Mouse (Mus musculus) lung, embryonic 15.5 days (tissue): ENCODE measurements around the gene Kifc1. TPM values are rescaled to one million over a fixed set of nuclear protein-coding genes. Genes with fewer than 3 reads are reported as not detected.
"Not testable (repeated sequence)": the region's sequence is repeated elsewhere in the genome, so short reads cannot be mapped to it uniquely, and the experiment has no call there.

Experiments
- ATAC-seq: fragments of 200-750 bp; cut with Nextera tagmentation; 2 replicates; pipeline ENCODE4 v1.8.0; 2017; ENCODE audit warnings: moderate number of reproducible peaks, borderline replicate concordance; ENCODE audit not compliant: low FRiP score, low TSS enrichment; ENCODE audit errors: extremely low read depth
- H3K27ac ChIP-seq: fragments of 300-500 bp; sonication (generic); 2 replicates; pipeline ENCODE4 v1.5.1; 2015; ENCODE audit warnings: moderate library complexity, mild to moderate bottlenecking, inconsistent platforms
- H3K27me3 ChIP-seq: fragments of 300-500 bp; sonication (generic); 2 replicates; pipeline ENCODE4 v1.6.1; 2015; ENCODE audit warnings: inconsistent platforms
- H3K36me3 ChIP-seq: fragments of 300-500 bp; sonication (generic); 2 replicates; pipeline ENCODE4 v1.6.1; 2015; ENCODE audit warnings: inconsistent platforms
- H3K4me1 ChIP-seq: fragments of 300-500 bp; sonication (generic); 2 replicates; pipeline ENCODE4 v1.6.1; 2015; ENCODE audit warnings: inconsistent platforms
- H3K4me2 ChIP-seq: fragments of 300-500 bp; sonication (generic); 2 replicates; pipeline ENCODE4 v1.6.1; 2015; ENCODE audit warnings: inconsistent platforms, mild to moderate bottlenecking, moderate library complexity
- H3K4me3 ChIP-seq: fragments of 300-500 bp; sonication (generic); 2 replicates; pipeline ENCODE4 v1.5.1; 2015; ENCODE audit warnings: mild to moderate bottlenecking, inconsistent platforms
- H3K9ac ChIP-seq: fragments of 300-500 bp; sonication (generic); 2 replicates; pipeline ENCODE4 v1.6.1; 2015; ENCODE audit warnings: inconsistent platforms
- H3K9me3 ChIP-seq: fragments of 300-500 bp; sonication (generic); 2 replicates; pipeline ENCODE4 v1.6.1; 2016; ENCODE audit warnings: inconsistent platforms
- WGBS: fragments of 180-500 bp; shearing (Covaris S2); methylation state at CpG from one replicate; pipeline ENCODE4 v1.1.7; 2015; 5-methylcytosine and 5-hydroxymethylcytosine counted together
- polyA plus RNA-seq: library from polyadenylated mRNA; unstranded; fragments of >200 nt; fragmentation: Nextera tagmentation; extraction: Ambion mirVana; gene quantifications from 2 replicates; pipeline ENCODE4 v1.2.1, GENCODE M21; 2015

Gene Kifc1
- polyA plus RNA-seq, 1 experiment from 2014 or later, result 10.1 TPM

DNA sequence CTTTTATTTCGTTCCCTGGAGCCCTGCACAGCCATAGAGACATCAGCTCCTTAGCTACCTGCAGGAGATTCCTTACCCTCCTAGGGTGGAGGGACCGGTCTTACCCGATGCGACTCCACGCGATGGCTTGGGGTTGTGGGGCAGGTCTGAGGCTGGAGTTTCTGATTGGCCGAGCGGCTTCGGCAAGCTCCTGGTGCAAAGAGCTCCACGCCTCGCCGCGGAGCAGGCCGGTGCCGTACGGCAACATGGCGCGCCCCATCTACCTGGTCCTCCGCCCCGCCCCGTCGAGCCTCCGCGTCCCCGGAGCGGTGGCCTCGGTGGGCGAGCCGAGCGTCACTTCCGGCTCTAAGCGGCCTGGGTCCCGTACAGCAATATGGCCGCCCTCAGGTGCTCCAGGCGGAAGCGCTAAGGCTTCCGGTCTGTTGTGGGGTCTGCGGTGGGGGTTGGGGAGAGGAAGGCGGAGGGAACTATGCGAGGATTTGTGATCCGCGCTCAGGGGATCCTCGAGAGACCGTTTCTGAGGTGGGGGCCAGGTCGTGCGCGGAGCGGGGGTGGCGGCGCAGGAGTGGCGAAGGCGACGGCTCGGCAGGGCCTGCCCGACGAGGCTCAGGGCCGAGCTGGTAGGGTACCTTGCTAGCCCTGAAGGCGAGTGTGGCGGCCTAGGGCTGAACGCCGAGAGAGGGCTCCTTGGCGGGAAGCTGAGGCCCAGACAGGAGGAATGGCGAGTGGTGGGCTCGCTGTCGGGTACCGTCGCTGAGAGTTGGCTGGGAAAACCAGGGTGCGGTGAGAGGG is 18.8 kb upstream of the Kifc1 start, which contains the start of gene Daxx:
TSS of gene Daxx (plus strand) at position 338 of the 792 bp plus-strand sequence.
- H3K4me1 ChIP-seq, result peaks cover 19% of the 10 kb centered on the region
- under 1% methylated on average over 68 of the region's 68 CpGs for WGBS
- H3K4me3 ChIP-seq, result peak within 1 kb of the TSS; percentile 82
- no peaks in the 10 kb centered on the region for H3K27me3 ChIP-seq
- H3K9ac ChIP-seq, result peak within 1 kb of the TSS; percentile 86
- ATAC-seq, result peak; percentile 97
- no peaks in the 10 kb centered on the region for H3K9me3 ChIP-seq
- H3K36me3 ChIP-seq, result peaks cover 31% of the 10 kb centered on the region
- peak within 1 kb of the TSS; percentile 92 for H3K27ac ChIP-seq
- peak within 1 kb of the TSS; percentile 92 for H3K4me2 ChIP-seq

DNA sequence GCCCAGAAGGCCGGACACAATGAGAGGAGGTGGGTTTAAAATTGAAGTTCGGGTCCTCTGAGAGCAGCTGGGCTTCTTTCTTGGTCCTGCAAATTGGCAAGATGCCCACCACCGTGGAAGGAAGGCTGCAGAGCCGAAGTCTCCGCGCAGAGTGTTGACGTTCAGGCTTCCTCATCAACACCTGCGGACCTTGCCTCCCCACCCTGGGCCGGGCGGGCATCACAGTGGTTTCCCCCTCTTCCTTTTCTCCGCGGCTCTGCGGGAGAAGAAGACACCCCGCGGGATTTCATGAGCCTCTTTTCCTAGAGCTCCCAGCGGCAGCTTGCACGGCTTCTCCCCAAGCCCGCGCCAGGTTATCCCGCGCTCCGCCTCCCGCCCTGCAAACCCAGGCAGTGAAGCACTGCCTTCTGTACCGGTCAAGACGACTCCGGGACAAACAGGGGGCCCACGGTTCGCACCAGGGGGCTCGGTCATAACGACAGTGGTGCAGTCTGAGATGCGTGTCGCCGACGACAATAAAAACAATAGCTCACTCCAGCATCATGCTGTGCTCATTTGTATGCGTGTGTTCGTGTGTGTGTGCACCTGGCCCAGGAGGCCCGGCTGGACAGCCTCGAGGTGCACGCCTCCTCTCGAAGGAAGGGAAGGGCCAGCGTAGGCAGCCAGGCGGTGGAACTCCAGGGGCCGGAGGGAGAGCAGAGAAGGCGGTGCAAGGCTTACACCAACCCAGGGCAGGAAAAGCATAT is 18.0 kb upstream of the Kifc1 start:
- peak overlapping the region; percentile 92 for H3K4me2 ChIP-seq
- no peaks in the 10 kb centered on the region for H3K9me3 ChIP-seq
- H3K27me3 ChIP-seq, result no peaks in the 10 kb centered on the region
- H3K27ac ChIP-seq, result peak overlapping the region; percentile 92
- peaks cover 14% of the 10 kb centered on the region for H3K4me1 ChIP-seq
- H3K9ac ChIP-seq, result peak overlapping the region; percentile 53
- peak; percentile 3 for ATAC-seq
- H3K36me3 ChIP-seq, result peaks cover 23% of the 10 kb centered on the region
- under 1% methylated on average over 42 of the region's 44 CpGs for WGBS
- H3K4me3 ChIP-seq, result peak overlapping the region; percentile 82

DNA sequence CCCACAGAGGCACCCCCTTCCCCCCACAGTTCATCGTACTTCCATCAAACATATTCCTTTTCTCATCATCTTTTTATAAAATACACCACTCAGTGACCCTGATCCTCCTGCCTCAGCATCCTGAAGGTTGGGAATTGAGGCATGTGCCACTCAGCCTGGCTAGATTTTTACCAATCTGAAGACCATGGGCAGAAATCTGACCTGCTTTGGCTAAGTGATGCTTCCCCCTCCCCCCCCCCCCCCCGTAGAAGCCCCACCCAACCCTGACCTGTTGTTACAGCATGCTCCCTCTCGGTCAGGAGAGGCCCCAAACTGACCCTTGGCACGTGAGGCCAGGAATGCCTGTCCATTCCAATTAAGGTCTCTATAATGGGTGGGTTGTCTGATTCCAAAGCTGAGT is 14.4 kb upstream of the Kifc1 start, which contains the start of gene Platr17:
TSS of gene Platr17 (plus strand) at position 301 of the 400 bp plus-strand sequence.
- H3K4me2 ChIP-seq, H3K9me3 ChIP-seq, H3K4me1 ChIP-seq, H3K36me3 ChIP-seq, H3K27me3 ChIP-seq, H3K4me3 ChIP-seq, H3K9ac ChIP-seq, ATAC-seq, H3K27ac ChIP-seq: not testable (repeated sequence)
- WGBS, result 55% methylated on average over 3 of the region's 4 CpGs

DNA sequence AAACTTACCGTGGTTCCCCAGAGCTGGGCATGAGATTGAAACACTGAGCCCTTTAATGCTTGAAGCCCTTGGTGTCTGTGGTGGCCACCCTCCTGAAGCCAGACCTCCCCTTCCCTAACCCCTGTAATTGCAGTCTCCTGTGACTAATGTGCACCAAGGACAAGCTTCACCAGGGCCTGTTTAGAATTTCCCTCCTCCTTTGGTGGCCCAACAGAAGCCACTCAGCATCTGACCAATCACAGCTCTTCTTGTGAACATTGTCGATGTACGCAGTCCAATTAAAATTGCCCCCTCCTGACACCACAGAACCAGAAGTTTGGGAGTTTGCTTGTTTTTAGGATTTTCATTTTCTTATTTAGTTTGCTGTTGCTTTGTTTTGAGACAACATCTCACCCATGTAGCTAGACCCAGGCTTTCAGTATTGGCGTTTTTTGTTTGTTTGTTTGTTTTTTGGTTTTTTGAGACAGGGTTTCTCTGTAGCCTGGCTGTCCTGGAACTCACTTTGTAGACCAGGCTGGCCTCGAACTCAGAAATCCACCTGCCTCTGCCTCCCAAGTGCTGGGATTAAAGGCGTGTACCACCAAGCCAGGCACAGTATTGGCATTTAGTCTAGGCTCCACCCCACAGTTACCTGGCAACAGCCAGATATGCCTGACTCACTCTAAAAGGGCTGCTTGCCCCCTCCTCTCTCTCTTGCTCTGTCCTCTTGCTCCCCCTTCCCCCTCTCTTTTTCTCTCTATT is 13.6 kb upstream of the Kifc1 start:
- 66% methylated on average over 6 of the region's 6 CpGs for WGBS
- H3K27ac ChIP-seq, H3K4me2 ChIP-seq, H3K9me3 ChIP-seq, H3K27me3 ChIP-seq, H3K9ac ChIP-seq, ATAC-seq, H3K36me3 ChIP-seq, H3K4me1 ChIP-seq, H3K4me3 ChIP-seq: not testable (repeated sequence)

DNA sequence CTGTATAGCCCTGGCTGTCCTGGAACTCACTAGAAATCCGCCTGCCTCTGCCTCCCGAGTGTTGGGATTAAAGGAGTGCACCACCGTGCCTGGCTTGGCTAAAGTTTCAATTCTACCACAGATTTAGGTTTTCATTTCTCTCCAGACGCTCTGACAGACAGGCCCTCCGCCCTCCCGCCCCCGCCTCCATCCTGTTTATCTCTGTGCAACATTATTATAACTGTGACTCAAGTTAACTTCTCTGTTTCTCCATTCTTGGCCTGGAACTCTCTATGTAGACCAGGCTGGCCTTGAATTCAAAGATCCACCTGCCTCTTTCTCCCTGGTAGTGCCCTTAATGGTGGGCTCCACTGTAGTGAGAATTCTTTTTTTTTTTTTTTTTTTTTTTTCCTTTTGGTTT is 12.0 kb upstream of the Kifc1 start:
- 72% methylated on average over 7 of the region's 7 CpGs for WGBS
- no peak overlapping the region for H3K4me3 ChIP-seq
- H3K36me3 ChIP-seq, result no peaks in the 10 kb centered on the region
- no peak overlapping the region for H3K4me2 ChIP-seq
- no peaks in the 10 kb centered on the region for H3K9me3 ChIP-seq
- H3K4me1 ChIP-seq, result no peaks in the 10 kb centered on the region
- ATAC-seq, result no peak
- H3K27me3 ChIP-seq, result no peaks in the 10 kb centered on the region
- H3K27ac ChIP-seq, result no peak overlapping the region
- H3K9ac ChIP-seq, result no peak overlapping the region

DNA sequence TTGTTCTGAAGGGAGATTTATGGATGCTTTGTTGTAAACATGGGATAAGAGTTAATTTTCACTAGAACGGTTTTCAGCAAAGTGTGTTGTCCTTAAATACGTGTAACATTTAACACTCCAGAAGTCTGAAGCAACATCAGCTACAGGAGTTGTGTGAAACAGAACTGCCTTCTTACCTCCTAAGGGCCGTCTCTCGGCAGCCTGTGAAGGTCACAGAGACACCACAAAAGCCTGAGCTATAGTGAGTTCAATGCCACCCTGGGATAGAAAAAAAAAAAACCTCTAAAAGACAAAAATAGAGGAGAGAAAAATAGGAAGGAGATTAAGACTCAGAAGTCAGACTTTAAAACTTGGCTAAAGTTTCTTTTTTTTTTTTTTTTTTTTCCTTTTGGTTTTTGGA is 11.6 kb upstream of the Kifc1 start:
- ATAC-seq, result no peak
- Histone ChIP-seq H3K9me3 (no peaks in the 10 kb centered on the region), H3K4me3 (no peak overlapping the region), H3K27me3 (no peaks in the 10 kb centered on the region), H3K4me2 (no peak overlapping the region), H3K36me3 (no peaks in the 10 kb centered on the region), H3K4me1 (no peaks in the 10 kb centered on the region), H3K27ac (no peak overlapping the region), H3K9ac (no peak overlapping the region)
- 57% methylated on average over 4 of the region's 4 CpGs for WGBS

DNA sequence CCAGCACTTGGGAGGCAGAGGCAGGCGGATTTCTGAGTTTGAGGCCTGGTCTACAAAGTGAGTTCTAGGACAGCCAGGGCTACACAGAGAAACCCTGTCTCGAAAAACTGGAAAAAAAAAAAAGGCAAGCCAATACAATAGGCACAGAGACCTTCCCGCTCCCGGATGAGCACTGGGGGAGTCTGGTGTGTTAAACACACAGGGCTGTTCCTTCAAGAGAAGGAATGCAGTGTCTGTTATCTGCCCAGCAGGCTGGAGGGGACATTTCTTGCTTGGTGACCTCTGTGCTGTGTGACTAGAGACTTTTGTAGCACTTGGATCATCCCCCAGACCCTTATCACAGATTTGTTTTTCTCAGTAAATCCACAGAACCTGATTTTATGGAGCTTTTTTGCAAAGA is 11.2 kb upstream of the Kifc1 start:
- Histone ChIP-seq H3K27me3 (no peaks in the 10 kb centered on the region), H3K4me1 (no peaks in the 10 kb centered on the region), H3K4me3 (no peak overlapping the region), H3K9me3 (no peaks in the 10 kb centered on the region), H3K27ac (no peak overlapping the region), H3K36me3 (no peaks in the 10 kb centered on the region), H3K9ac (no peak overlapping the region), H3K4me2 (no peak overlapping the region)
- WGBS, result 68% methylated on average over 4 of the region's 4 CpGs
- ATAC-seq, result no peak

DNA sequence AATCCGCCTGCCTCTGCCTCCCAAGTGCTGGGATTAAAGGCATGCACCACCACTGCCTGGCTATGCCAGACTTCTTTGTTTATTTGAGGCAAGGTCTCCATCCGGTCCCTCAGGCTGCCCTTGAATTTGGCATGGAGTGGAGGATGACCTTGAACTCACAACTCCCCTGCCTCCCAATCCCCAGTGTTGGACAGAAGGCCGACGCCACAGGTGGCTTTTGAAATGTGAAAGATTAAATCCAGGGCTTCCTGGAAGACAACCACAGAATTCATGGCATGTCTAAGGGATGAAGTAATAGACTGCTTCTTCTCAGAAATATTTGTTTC is 10.5 kb upstream of the Kifc1 start:
- Histone ChIP-seq H3K36me3 (no peaks in the 10 kb centered on the region), H3K4me1 (no peaks in the 10 kb centered on the region), H3K9me3 (no peaks in the 10 kb centered on the region), H3K27ac (no peak overlapping the region), H3K9ac (no peak overlapping the region), H3K27me3 (no peaks in the 10 kb centered on the region), H3K4me2 (no peak overlapping the region), H3K4me3 (no peak overlapping the region)
- 77% methylated on average over 4 of the region's 4 CpGs for WGBS
- ATAC-seq, result no peak

DNA sequence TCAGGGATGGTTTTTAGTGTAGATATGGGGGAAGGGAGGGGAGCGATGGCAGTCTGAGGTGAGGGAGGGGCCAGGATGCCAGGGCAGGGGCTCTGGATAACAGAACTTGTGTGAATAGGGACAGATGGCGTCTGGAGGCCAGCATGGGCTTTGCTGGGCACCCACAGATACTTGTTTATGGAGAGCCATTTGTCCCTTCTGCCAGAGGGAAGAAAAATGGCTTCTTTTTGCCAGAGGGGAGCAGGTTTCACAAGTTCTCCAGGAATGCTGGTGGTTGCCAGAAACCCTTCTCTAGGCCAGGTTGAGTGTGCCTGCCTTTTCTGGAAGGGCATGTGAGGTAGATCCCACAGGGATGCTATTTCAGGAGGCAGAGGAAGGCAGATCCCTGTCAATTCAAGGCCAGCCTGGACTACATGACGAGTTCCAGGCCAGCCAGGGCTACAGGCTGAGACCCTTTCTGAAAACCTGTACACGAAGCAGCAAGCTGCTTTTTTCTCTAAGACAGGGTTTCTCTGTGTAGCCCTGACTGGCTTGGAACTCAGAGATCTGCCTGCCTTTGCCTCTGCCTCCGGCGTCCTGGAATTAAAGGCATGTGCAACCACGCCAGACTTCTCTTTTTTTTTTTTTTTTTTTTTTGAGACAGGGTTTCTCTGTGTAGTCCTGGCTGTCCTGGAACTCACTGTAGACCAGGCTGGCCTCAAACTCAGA is 10.0 kb upstream of the Kifc1 start:
- Histone ChIP-seq H3K27me3 (no peaks in the 10 kb centered on the region), H3K4me1 (no peaks in the 10 kb centered on the region), H3K9ac (no peak overlapping the region), H3K36me3 (no peaks in the 10 kb centered on the region), H3K27ac (no peak overlapping the region), H3K9me3 (no peaks in the 10 kb centered on the region), H3K4me3 (no peak overlapping the region), H3K4me2 (no peak overlapping the region)
- 55% methylated on average over 7 of the region's 7 CpGs for whole genome bisulfite sequencing
- no peak for ATAC-seq

DNA sequence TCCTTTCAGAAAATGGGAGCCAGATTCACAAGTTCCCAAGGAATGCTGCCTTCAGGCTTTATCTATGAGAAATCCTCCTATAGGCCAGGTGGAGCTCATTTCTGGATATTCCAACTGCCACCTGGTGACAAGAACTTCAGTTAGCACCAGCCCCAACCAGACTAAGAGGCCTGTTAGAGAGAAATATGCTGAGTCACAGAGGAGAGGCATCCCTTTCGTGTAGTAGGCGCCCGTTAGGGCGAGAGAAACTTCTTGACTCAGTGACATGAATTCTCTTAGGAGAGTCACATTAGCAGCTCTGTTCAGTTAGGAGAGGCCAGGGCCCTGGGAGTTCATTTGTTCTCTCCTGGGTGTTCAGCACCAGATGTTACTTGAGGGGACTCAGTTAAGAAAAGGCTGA is 9.2 kb upstream of the Kifc1 start:
- Histone ChIP-seq H3K9ac (no peak overlapping the region), H3K4me3 (no peak overlapping the region), H3K9me3 (no peaks in the 10 kb centered on the region), H3K4me2 (no peak overlapping the region), H3K27me3 (no peaks in the 10 kb centered on the region), H3K27ac (no peak overlapping the region), H3K36me3 (no peaks in the 10 kb centered on the region), H3K4me1 (no peaks in the 10 kb centered on the region)
- WGBS, result 71% methylated on average over 4 of the region's 4 CpGs
- ATAC-seq, result no peak

DNA sequence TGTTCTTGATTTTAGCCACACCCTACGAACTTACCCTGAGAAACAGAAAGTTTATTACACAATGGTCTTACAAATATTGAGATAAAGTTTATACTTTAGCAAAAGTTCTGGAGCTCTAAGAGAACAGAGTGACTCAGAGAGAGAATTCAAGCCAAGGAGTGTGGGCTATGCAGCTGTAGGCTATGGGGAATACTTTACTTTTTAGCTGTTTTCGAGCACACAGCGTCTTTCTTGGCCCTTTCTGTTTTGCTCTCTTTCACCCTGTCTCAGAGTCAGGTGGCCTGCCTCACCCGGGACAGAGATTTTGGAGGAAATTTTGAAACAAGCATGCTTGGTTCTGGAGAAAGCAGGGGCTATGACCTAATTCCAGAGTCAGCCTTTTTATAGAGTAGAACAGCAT is 7.7 kb upstream of the Kifc1 start:
- H3K27me3 ChIP-seq, H3K9ac ChIP-seq: not testable (repeated sequence)

More for the DNA sequence above, 7.7 kb upstream of the Kifc1 start:
- not testable (repeated sequence) for H3K27ac ChIP-seq, H3K4me2 ChIP-seq, ATAC-seq, H3K9me3 ChIP-seq, H3K36me3 ChIP-seq, H3K4me1 ChIP-seq, H3K4me3 ChIP-seq
- 80% methylated on average over 4 of the region's 4 CpGs for WGBS
